ENCODE assay signal across 19 mouse cellular contexts in the genomic region with DNA sequence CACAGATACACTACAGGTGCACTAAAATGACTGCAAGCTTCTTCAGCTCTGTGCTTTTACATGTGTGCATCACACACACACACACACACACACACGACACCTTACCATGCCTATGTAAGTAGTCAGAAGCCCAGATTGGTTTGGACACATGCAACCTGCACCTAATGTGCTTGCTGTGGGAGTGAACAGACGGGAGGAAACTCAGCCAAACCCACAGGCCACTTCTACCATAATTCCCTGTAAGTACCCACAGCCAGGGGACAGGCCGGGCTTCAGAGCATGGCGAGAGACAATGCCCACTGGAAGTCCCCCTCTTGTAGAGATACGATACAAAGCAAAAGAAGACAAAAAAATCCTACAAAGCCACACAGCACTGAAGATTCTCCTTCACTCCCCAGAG.
DNase-seq lines count a peak whose midpoint lies in the region; ATAC-seq lines count a peak whose summit lies in the region.
"Had no signal": no experiment of that assay in that cellular context is flagged by ENCODE, and none has a peak within 500 bp of the region (broad histone marks: within the 10 kb centered on the region; RNA-seq: fewer than 3 reads in every experiment).

No protein-coding gene starts in this region.

- ATAC-seq in liver, embryonic 12.5 days = no peak
- ATAC-seq: forebrain, embryonic 14.5 days; intestine, embryonic 16.5 days had no signal

- 66% methylated on average over 5 of the region's 5 CpGs for WGBS in liver, embryonic 12.5 days (ENCODE audit: insufficient replicate concordance)

- no peak overlapping the region for H3K4me2 ChIP-seq in liver, embryonic 12.5 days
- H3K4me2 ChIP-seq: heart, embryonic 13.5 days; hindbrain, embryonic 15.5 days had no signal

- peaks cover 4% of the 10 kb centered on the region; the same call in 1 of the 2 replicates for H3K27me3 ChIP-seq in liver, embryonic 12.5 days (replicated peaks)
- H3K27me3 ChIP-seq: heart, embryonic 13.5 days; hindbrain, embryonic 15.5 days had no signal

- H3K9me3 ChIP-seq in liver, embryonic 12.5 days (replicated peaks) = no peaks in the 10 kb centered on the region
- H3K9me3 ChIP-seq: embryonic facial prominence, embryonic 10.5 days; forebrain, embryonic 10.5 days; heart, embryonic 13.5 days; hindbrain, embryonic 15.5 days had no signal

- DNase-seq in brain, adult 2 months (ENCODE audit: low read depth, low spot score) = peak; percentile 86
- peak; percentile 77 for DNase-seq in cerebellum, adult 11-12 months
- peak; percentile 79 for DNase-seq in cerebellum, adult 9-10 months
- DNase-seq in cerebellum, postnatal 25 days = peak; percentile 66 to 71
- no peak for DNase-seq in lung, postnatal 10 days
- no peak for DNase-seq in thymus, postnatal 10 days (ENCODE audit: low spot score in 2 of 2)
- DNase-seq: adrenal gland, adult 2 months; adrenal gland, postnatal 25 days; gastrocnemius, adult 2 months; gastrocnemius, postnatal 25 days; heart, postnatal 36 days had no signal

- H3K4me1 ChIP-seq in liver, embryonic 12.5 days = no peaks in the 10 kb centered on the region

- H3K9ac ChIP-seq in liver, embryonic 12.5 days = no peak overlapping the region
- H3K9ac ChIP-seq: heart, embryonic 13.5 days; hindbrain, embryonic 15.5 days had no signal

- H3K36me3 ChIP-seq in liver, embryonic 12.5 days = no peaks in the 10 kb centered on the region
- H3K36me3 ChIP-seq: embryonic facial prominence, embryonic 10.5 days; forebrain, embryonic 10.5 days; heart, embryonic 13.5 days; hindbrain, embryonic 15.5 days had no signal

- H3K27ac ChIP-seq in liver, embryonic 12.5 days = no peak overlapping the region
- H3K27ac ChIP-seq: embryonic facial prominence, embryonic 10.5 days; forebrain, embryonic 10.5 days; heart, embryonic 13.5 days; hindbrain, embryonic 15.5 days had no signal

- H3K4me3 ChIP-seq in liver, embryonic 12.5 days = no peak overlapping the region
- H3K4me3 ChIP-seq: embryonic facial prominence, embryonic 10.5 days; erythroblast, embryonic 14.5 days; forebrain, embryonic 10.5 days; gastrocnemius, adult 2 months; heart, embryonic 13.5 days; hindbrain, embryonic 15.5 days had no signal

Comparison
In these comparisons a context has a peak if more than half of its experiments do, and no peak if none do; other contexts are left out.
1. DNase-seq: peak in brain, adult 2 months (single experiment), cerebellum, adult 11-12 months (single experiment), cerebellum, adult 9-10 months (single experiment) and cerebellum, postnatal 25 days (2 of 2); none in lung, postnatal 10 days (single experiment) and thymus, postnatal 10 days (0 of 2).